Mouse (Mus musculus) olfactory bulb, adult 2 months (tissue): Measurements from ENCODE around the gene Sept4. TPM values are rescaled to one million over a fixed set of nuclear protein-coding genes. Genes with fewer than 3 reads are reported as not detected.

ENCODE experiments used
- H3K27ac ChIP-seq: fragments of 200-500 bp; 2 replicates; pipeline ENCODE4 v1.5.1; 2012; ENCODE audit warnings: low read depth, low read length; ENCODE audit not compliant: insufficient read depth
- H3K4me1 ChIP-seq: fragments of 200-500 bp; 2 replicates; pipeline ENCODE4 v1.6.1; 2012; ENCODE audit warnings: low read length; ENCODE audit not compliant: control insufficient read depth, insufficient read depth
- H3K4me3 ChIP-seq: fragments of 200-500 bp; 2 replicates; pipeline ENCODE4 v1.5.1; 2012; ENCODE audit warnings: mild to moderate bottlenecking, low read depth, low read length, moderate library complexity; ENCODE audit not compliant: insufficient read depth
- CTCF ChIP-seq: fragments of 200-500 bp; IDR thresholded peaks from 2 replicates; pipeline ENCODE4 v1.5.1; 2012; ENCODE audit warnings: low read depth, mild to moderate bottlenecking, low read length, moderate library complexity; ENCODE audit not compliant: insufficient read depth
- POLR2A ChIP-seq: fragments of 200-500 bp; IDR thresholded peaks from 2 replicates; pipeline ENCODE4 v1.6.1; 2012; ENCODE audit warnings: mild to moderate bottlenecking, low read depth, low read length, moderate library complexity; ENCODE audit not compliant: insufficient read depth
- WGBS: fragments of 180-500 bp; shearing (Covaris S2); methylation state at CpG from one replicate; pipeline ENCODE4 v1.1.7; 2018; 5-methylcytosine and 5-hydroxymethylcytosine counted together
- polyA plus RNA-seq: library from polyadenylated mRNA; stranded (reverse); fragments of >200 nt; gene quantifications from 2 replicates; pipeline ENCODE4 v1.2.4, GENCODE M21; 2012; ENCODE audit warnings: low replicate concordance; ENCODE audit not compliant: missing spikeins, insufficient read depth, insufficient read length

Sept4 gene
- polyA plus RNA-seq, 1 experiment, result not detected

DNA sequence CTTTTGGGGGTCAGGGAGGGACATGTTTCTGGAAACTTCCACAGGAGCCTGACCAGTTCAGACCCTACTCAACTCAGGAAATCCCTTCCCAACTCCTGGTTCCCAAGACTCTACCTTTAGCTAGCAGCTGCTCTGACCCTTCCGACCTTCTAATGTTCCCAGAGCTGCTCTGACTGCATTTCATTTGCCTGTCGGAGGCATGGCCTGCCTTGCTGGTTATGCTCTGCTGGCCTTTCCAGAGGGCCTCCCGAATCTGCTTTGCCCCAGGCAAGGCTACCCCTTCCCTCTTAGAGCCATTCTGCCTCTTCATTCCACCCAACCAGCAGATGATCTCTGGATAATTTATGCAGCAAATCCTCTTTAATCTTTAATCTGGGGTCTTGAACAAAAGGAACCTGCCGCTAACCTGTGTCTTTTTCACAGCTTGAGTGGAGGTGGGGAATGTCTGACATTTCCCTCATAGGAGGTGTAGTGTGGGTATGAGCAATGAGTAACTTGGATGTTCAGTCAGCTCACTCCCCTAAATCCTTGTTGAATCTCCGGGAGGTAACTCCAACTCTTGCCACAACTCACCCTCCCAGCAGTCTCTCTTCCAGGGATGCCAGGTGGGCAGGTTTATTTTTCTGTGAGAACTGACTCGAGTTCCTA, 9.0 kb downstream of the Sept4 start:
- Histone ChIP-seq H3K4me3 (peak overlapping the region; percentile 89), H3K27ac (peak overlapping the region; percentile 72), H3K4me1 (peaks cover 53% of the 10 kb centered on the region)
- WGBS, result 17% methylated on average over 6 of the region's 6 CpGs
- TF ChIP-seq CTCF (no peak), POLR2A (no peak)

GRCm38 (mm10) chr11:87578249-87578962, 9.7 kb downstream of the Sept4 start:
- under 1% methylated on average over 40 of the region's 40 CpGs for WGBS
- TF ChIP-seq CTCF (no peak), POLR2A (peak; percentile 69; the same call in 1 of the 2 replicates)
- Histone ChIP-seq H3K4me3 (peak overlapping the region; percentile 89), H3K27ac (peak overlapping the region; percentile 92), H3K4me1 (peaks cover 54% of the 10 kb centered on the region)

DNA sequence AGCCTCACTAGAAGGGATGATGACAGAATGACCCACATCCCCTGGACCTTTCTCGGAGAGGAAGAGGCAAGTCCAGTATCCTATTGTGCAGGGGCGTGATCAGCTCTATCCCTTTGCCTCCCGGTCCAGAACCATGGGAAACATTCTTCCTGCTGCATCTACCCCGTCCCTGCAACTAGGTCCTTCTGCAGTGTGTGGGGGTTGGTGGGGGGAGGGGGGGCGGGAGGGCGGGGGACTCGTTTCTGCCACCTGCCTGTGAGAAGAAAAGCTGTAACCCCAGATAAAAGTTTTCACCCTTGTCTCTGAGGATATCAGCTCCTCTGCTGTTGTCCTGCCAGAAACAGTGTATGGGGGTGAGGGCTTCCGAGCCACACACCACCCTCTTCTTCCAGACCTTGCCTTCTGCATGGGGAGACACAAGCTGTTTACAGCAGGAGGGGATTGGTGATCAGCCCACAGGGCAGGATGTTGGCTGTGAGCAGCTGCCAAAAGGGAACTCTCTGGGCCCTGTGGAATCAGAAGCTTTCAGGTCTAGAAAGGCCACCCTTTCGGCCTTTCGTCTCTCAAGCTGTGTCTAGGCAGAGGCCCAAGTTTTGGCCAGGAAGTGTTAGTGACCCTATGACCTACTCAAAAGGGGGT, 10.4 kb downstream of the Sept4 start:
- WGBS, result 12% methylated on average over 10 of the region's 10 CpGs
- Histone ChIP-seq H3K27ac (peak overlapping the region; percentile 92), H3K4me3 (peak overlapping the region; percentile 89), H3K4me1 (peaks cover 50% of the 10 kb centered on the region)
- TF ChIP-seq POLR2A (no peak), CTCF (no peak)

DNA sequence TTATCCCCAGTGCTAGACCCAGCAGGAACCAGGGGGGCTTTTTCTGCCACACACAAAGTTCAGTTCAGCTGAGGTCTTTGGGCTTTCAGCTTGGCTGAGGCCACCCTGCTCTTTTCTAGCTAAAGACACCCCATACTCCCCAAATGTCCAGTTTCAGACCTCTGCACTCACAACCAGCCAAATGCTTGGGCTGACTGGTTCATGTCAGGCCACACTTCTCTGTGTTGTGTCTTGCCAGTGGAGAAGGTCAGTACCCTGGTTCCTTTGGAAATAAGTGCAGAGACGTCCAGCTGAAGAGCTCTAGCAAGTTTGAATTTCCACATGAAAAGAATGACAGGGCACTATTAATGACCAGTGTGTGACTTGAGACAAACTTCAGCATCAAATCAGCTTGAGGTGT, 11.0 kb downstream of the Sept4 start:
- H3K4me3 ChIP-seq, result peak overlapping the region; percentile 22; the same call in 1 of the 2 replicates

GRCm38 (mm10) chr11:87580543-87581085, 11.9 kb downstream of the Sept4 start:
- WGBS, result 51% methylated on average over 10 of the region's 10 CpGs
- no peak for TF ChIP-seq POLR2A
- no peak for TF ChIP-seq CTCF
- H3K4me1 ChIP-seq, result peaks cover 43% of the 10 kb centered on the region
- peak overlapping the region; percentile 8; the same call in 1 of the 2 replicates for H3K4me3 ChIP-seq
- H3K27ac ChIP-seq, result 0 out of 2 replicates have a peak overlapping the region, but pooled peaks have one; percentile 8

More for the DNA sequence above, 11.0 kb downstream of the Sept4 start:
- TF ChIP-seq POLR2A, result no peak
- TF ChIP-seq CTCF, result no peak
- peaks cover 47% of the 10 kb centered on the region for H3K4me1 ChIP-seq
- peak overlapping the region; percentile 16 for H3K27ac ChIP-seq
- WGBS, result 50% methylated on average over 1 of the region's 1 CpGs

GRCm38 (mm10) chr11:87581161-87581865, 12.6 kb downstream of the Sept4 start:
- peak overlapping the region; percentile 8; the same call in 1 of the 2 replicates for H3K27ac ChIP-seq
- TF ChIP-seq POLR2A, result no peak
- no peak for TF ChIP-seq CTCF
- peaks cover 42% of the 10 kb centered on the region for H3K4me1 ChIP-seq
- peak overlapping the region; percentile 8; the same call in 1 of the 2 replicates for H3K4me3 ChIP-seq
- WGBS, result 81% methylated on average over 12 of the region's 12 CpGs

DNA sequence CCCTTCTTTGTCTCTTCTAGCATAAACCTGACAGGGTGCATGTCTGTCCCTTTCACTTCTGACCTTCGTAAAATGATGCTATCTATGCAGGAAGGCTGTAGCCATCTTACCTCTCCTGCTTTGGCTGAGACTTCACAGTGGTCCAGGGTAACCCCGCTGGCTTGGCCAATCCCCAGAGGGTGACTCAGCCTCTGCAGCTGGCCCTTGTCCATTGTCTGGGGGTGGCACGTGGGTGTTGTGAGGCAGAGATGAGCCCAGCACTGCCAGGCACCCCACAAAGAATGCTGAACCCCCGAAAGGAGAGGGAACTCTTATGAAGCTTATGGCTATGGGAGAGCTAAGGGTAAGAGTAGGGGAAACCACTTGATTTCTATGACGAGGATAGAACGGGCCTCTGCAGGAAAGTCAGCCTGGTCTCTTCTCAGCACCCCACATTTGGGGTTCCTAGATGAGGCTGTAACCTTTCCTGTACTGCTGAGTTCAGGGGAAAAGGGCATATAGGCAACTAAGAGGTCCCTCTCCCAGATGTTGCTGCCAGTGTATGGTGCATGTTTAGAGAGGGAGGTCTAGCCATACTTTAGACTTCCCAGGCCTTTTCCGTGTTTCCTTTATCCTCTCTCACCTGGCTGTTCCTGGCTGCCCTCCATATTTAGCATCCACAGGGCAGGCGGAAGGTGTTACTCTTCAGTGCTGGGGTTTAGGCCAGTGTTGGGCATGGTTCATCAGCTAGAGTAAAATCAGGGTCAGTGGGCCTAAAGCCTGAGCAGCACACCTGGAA, 13.4 kb downstream of the Sept4 start:
- Histone ChIP-seq H3K4me3 (no peak overlapping the region), H3K4me1 (peaks cover 35% of the 10 kb centered on the region), H3K27ac (peak overlapping the region; percentile 22; the same call in 1 of the 2 replicates)
- no peak for TF ChIP-seq CTCF
- no peak for TF ChIP-seq POLR2A
- 60% methylated on average over 8 of the region's 8 CpGs for WGBS

GRCm38 (mm10) chr11:87583291-87584034, 14.8 kb downstream of the Sept4 start:
- no peak overlapping the region for H3K27ac ChIP-seq
- TF ChIP-seq CTCF, result no peak
- no peak for TF ChIP-seq POLR2A
- WGBS, result 83% methylated on average over 6 of the region's 6 CpGs
- H3K4me3 ChIP-seq, result no peak overlapping the region
- peaks cover 29% of the 10 kb centered on the region for H3K4me1 ChIP-seq
